Mouse (Mus musculus): Measurements from ENCODE around the gene Ccrl2.

The Ccrl2 gene

GRCm38 (mm10) chr9:111056798-111057543, at the start of gene Ccrl2:
Ccrl2 (minus strand) TSS chr9:111057519.
- peak; percentile 52 for DNase-seq

- DNase-seq = no peak
Observed at GRCm38 (mm10) chr9:111103893-111104292, 46.6 kb upstream of the Ccrl2 start.

- DNase-seq = no peak
Observed at GRCm38 (mm10) chr9:111103293-111103692, 46.0 kb upstream of the Ccrl2 start.

GRCm38 (mm10) chr9:111100406-111100805, 43.1 kb upstream of the Ccrl2 start:
- DNase-seq = no peak

GRCm38 (mm10) chr9:111097543-111097942, 40.2 kb upstream of the Ccrl2 start:
- no peak for DNase-seq

- no peak for DNase-seq
Observed at GRCm38 (mm10) chr9:111096419-111097326, 39.4 kb upstream of the Ccrl2 start.

- no peak for DNase-seq
Observed at GRCm38 (mm10) chr9:111095710-111096109, 38.4 kb upstream of the Ccrl2 start.

- DNase-seq = no peak
Observed at GRCm38 (mm10) chr9:111094626-111095025, 37.3 kb upstream of the Ccrl2 start.

- peak; percentile 72 for DNase-seq
Observed at GRCm38 (mm10) chr9:111093094-111093493, 35.8 kb upstream of the Ccrl2 start.

GRCm38 (mm10) chr9:111092657-111093056, 35.3 kb upstream of the Ccrl2 start:
- DNase-seq = no peak

GRCm38 (mm10) chr9:111088886-111089285, 31.6 kb upstream of the Ccrl2 start:
- DNase-seq = no peak

GRCm38 (mm10) chr9:111087960-111088359, 30.6 kb upstream of the Ccrl2 start:
- DNase-seq = no peak

GRCm38 (mm10) chr9:111086995-111087606, 29.8 kb upstream of the Ccrl2 start:
- no peak for DNase-seq

- no peak for DNase-seq
Observed at GRCm38 (mm10) chr9:111086137-111086536, 28.8 kb upstream of the Ccrl2 start.

- no peak for DNase-seq
Observed at GRCm38 (mm10) chr9:111085329-111085728, 28.0 kb upstream of the Ccrl2 start.

- no peak for DNase-seq
Observed at GRCm38 (mm10) chr9:111081765-111082164, 24.4 kb upstream of the Ccrl2 start.

GRCm38 (mm10) chr9:111080801-111081200, 23.5 kb upstream of the Ccrl2 start:
- no peak for DNase-seq

- DNase-seq = no peak
Observed at GRCm38 (mm10) chr9:111077745-111078144, 20.4 kb upstream of the Ccrl2 start.

- DNase-seq = no peak
Observed at GRCm38 (mm10) chr9:111072971-111073370, 15.7 kb upstream of the Ccrl2 start.

- peak; percentile 59 for DNase-seq
Observed at GRCm38 (mm10) chr9:111072175-111072574, 14.9 kb upstream of the Ccrl2 start.

- DNase-seq = peak; percentile 69
Observed at GRCm38 (mm10) chr9:111070546-111070961, 13.2 kb upstream of the Ccrl2 start.

GRCm38 (mm10) chr9:111067052-111067451, 9.7 kb upstream of the Ccrl2 start:
- no peak for DNase-seq

GRCm38 (mm10) chr9:111062840-111063239, 5.5 kb upstream of the Ccrl2 start:
- no peak for DNase-seq
